Mouse (Mus musculus): ENCODE measurements around the gene Olfr341. TPM values are rescaled to one million over a fixed set of nuclear protein-coding genes. Genes with fewer than 3 reads are reported as not detected.

The Olfr341 gene
- polyA plus RNA-seq (2015; fragmentation: Nextera tagmentation; extraction: Ambion mirVana) = not detected in 2 replicates

- H3K4me1 ChIP-seq = no peaks in the 10 kb centered on the region
- no peaks in the 10 kb centered on the region for H3K36me3 ChIP-seq
- ATAC-seq (ENCODE audit: extremely low read depth, insufficient number of reproducible peaks, low FRiP score, low TSS enrichment) = no peak
- no peak within 1 kb of the TSS for H3K4me2 ChIP-seq
- H3K4me3 ChIP-seq = no peak within 1 kb of the TSS
- no peak within 1 kb of the TSS for H3K27ac ChIP-seq (replicated peaks)
- peaks cover 16% of the 10 kb centered on the region for H3K9me3 ChIP-seq
- no peaks in the 10 kb centered on the region for H3K27me3 ChIP-seq (replicated peaks)
- no peak within 1 kb of the TSS for H3K9ac ChIP-seq
These were observed at the start of gene Olfr341 for GRCm38 (mm10) chr2:36482368-36482767. TSS of gene Olfr341 (minus strand) at chr2:36482468.

- no peak within 1 kb of the TSS for H3K4me2 ChIP-seq
- no peaks in the 10 kb centered on the region for H3K4me1 ChIP-seq
- H3K9me3 ChIP-seq = peaks cover 11% of the 10 kb centered on the region; the same call in 1 of the 2 replicates
- ATAC-seq (ENCODE audit: extremely low read depth, insufficient number of reproducible peaks, low FRiP score, low TSS enrichment) = no peak
- no peak within 1 kb of the TSS for H3K9ac ChIP-seq
- H3K4me3 ChIP-seq = no peak within 1 kb of the TSS
- H3K27ac ChIP-seq (replicated peaks) = no peak within 1 kb of the TSS
- 53% methylated on average over 3 of the region's 3 CpGs for WGBS
- H3K27me3 ChIP-seq (replicated peaks) = no peaks in the 10 kb centered on the region
- H3K36me3 ChIP-seq = no peaks in the 10 kb centered on the region
These were observed 42.4 kb upstream of the Olfr341 start, which contains the start of gene Olfr342 for GRCm38 (mm10) chr2:36524698-36525097. TSS of gene Olfr342 (plus strand) at chr2:36524998.

- ATAC-seq (ENCODE audit: extremely low read depth, insufficient number of reproducible peaks, low FRiP score, low TSS enrichment) = no peak
- H3K9ac ChIP-seq = no peak overlapping the region
- no peaks in the 10 kb centered on the region for H3K4me1 ChIP-seq
- H3K27me3 ChIP-seq (replicated peaks) = no peaks in the 10 kb centered on the region
- H3K36me3 ChIP-seq = no peaks in the 10 kb centered on the region
- H3K27ac ChIP-seq (replicated peaks) = no peak overlapping the region
- peaks cover 15% of the 10 kb centered on the region; the same call in 1 of the 2 replicates for H3K9me3 ChIP-seq
- no peak overlapping the region for H3K4me2 ChIP-seq
- H3K4me3 ChIP-seq = no peak overlapping the region
These were observed 8.6 kb downstream of the Olfr341 start for GRCm38 (mm10) chr2:36473634-36474033.

- WGBS = 64% methylated on average over 1 of the region's 1 CpGs
These were observed 30.0 kb downstream of the Olfr341 start, which contains the start of gene Olfr340 for GRCm38 (mm10) chr2:36452287-36452686. TSS of gene Olfr340 (plus strand) at chr2:36452587.

More at GRCm38 (mm10) chr2:36452287-36452686, 30.0 kb downstream of the Olfr341 start, which contains the start of gene Olfr340:
- Histone ChIP-seq H3K9me3 (peaks cover 14% of the 10 kb centered on the region; the same call in 1 of the 2 replicates), H3K4me1 (no peaks in the 10 kb centered on the region), H3K36me3 (no peaks in the 10 kb centered on the region), H3K27me3 (replicated peaks) (no peaks in the 10 kb centered on the region), H3K4me3 (no peak within 1 kb of the TSS), H3K4me2 (no peak within 1 kb of the TSS), H3K27ac (replicated peaks) (no peak within 1 kb of the TSS), H3K9ac (no peak within 1 kb of the TSS)
- no peak for ATAC-seq (ENCODE audit: extremely low read depth, insufficient number of reproducible peaks, low FRiP score, low TSS enrichment)

Other genes with a start within 250 kb of the Olfr341 start
- not detected in 2 replicates for gene Olfr338, start 108.9 kb downstream of the Olfr341 start, polyA plus RNA-seq (2015; fragmentation: Nextera tagmentation; extraction: Ambion mirVana)
- not detected in 2 replicates for gene Olfr339, start 63.5 kb downstream of the Olfr341 start, polyA plus RNA-seq (2015; fragmentation: Nextera tagmentation; extraction: Ambion mirVana)
- not detected in 2 replicates for gene Olfr340, start 29.9 kb downstream of the Olfr341 start, polyA plus RNA-seq (2015; fragmentation: Nextera tagmentation; extraction: Ambion mirVana)
- not detected in 2 replicates for gene Olfr342, start 42.5 kb upstream of the Olfr341 start, polyA plus RNA-seq (2015; fragmentation: Nextera tagmentation; extraction: Ambion mirVana)
- gene Olfr344, start 84.2 kb upstream of the Olfr341 start, polyA plus RNA-seq (2015; fragmentation: Nextera tagmentation; extraction: Ambion mirVana) = not detected in 2 replicates
- gene Olfr345, start 157.6 kb upstream of the Olfr341 start, polyA plus RNA-seq (2015; fragmentation: Nextera tagmentation; extraction: Ambion mirVana) = not detected in 2 replicates
- not detected in 2 replicates for gene Olfr346, start 203.3 kb upstream of the Olfr341 start, polyA plus RNA-seq (2015; fragmentation: Nextera tagmentation; extraction: Ambion mirVana)
- not detected in 2 replicates for gene Olfr347, start 249.4 kb upstream of the Olfr341 start, polyA plus RNA-seq (2015; fragmentation: Nextera tagmentation; extraction: Ambion mirVana)